Comparison of ENCODE assay signal across 8 mouse cellular contexts in genomic region chr3:88150999-88151364, GRCm38 (mm10). TPM values are rescaled to one million over a fixed set of nuclear protein-coding genes. Genes with fewer than 3 reads are reported as not detected.
DNase-seq lines count a peak whose midpoint lies in the region; ATAC-seq lines count a peak whose summit lies in the region.

No protein-coding gene starts in this region.

- H3K9me3 ChIP-seq in heart, embryonic 12.5 days (replicated peaks): no peaks in the 10 kb centered on the region
- H3K9me3 ChIP-seq in hindbrain, embryonic 14.5 days (ENCODE audit: control insufficient read depth, low read length): no peaks in the 10 kb centered on the region
- H3K9me3 ChIP-seq in midbrain, embryonic 13.5 days: no peaks in the 10 kb centered on the region

- no peak for ATAC-seq in heart, embryonic 12.5 days (ENCODE audit: insufficient number of reproducible peaks, low FRiP score)
- ATAC-seq in activated CD4-positive, CD25-positive, alpha-beta regulatory T cell, adult 4 months: peak; percentile 55
- no peak for ATAC-seq in hindbrain, embryonic 14.5 days (ENCODE audit: low FRiP score)
- ATAC-seq in midbrain, embryonic 13.5 days: 0 out of 2 replicates have a peak, but pooled peaks have one; percentile 3
- no peak for ATAC-seq in cerebellum, adult (ENCODE audit: insufficient number of reproducible peaks, low FRiP score, low TSS enrichment)

- H3K27ac ChIP-seq in heart, embryonic 12.5 days (ENCODE audit: poor library complexity, severe bottlenecking): peak overlapping the region; percentile 100
- H3K27ac ChIP-seq in hindbrain, embryonic 14.5 days: peak overlapping the region; percentile 85
- H3K27ac ChIP-seq in midbrain, embryonic 13.5 days: peak overlapping the region; percentile 91

- H3K36me3 ChIP-seq in heart, embryonic 12.5 days: peaks cover 17% of the 10 kb centered on the region
- peaks cover 5% of the 10 kb centered on the region; the same call in 1 of the 2 replicates for H3K36me3 ChIP-seq in hindbrain, embryonic 14.5 days (replicated peaks; ENCODE audit: control insufficient read depth, insufficient read depth)
- H3K36me3 ChIP-seq in midbrain, embryonic 13.5 days: peaks cover 5% of the 10 kb centered on the region

- H3K9ac ChIP-seq in heart, embryonic 12.5 days: peak overlapping the region; percentile 72
- H3K9ac ChIP-seq in hindbrain, embryonic 14.5 days: peak overlapping the region; percentile 41; the same call in 1 of the 2 replicates
- peak overlapping the region; percentile 32; the same call in 1 of the 2 replicates for H3K9ac ChIP-seq in midbrain, embryonic 13.5 days (replicated peaks)

- WGBS in heart, embryonic 12.5 days: 44% methylated on average over 3 of the region's 3 CpGs
- WGBS in hindbrain, embryonic 14.5 days: 64% methylated on average over 3 of the region's 3 CpGs
- WGBS in midbrain, embryonic 13.5 days: 56% methylated on average over 3 of the region's 3 CpGs

- DNase-seq in heart, postnatal 4 days: no peak
- no peak for DNase-seq in hindbrain, embryonic 14.5 days (ENCODE audit: low spot score)
- no peak for DNase-seq in adrenal gland, adult 2 months
- no peak for DNase-seq in left cerebral cortex, adult 18-20 months (ENCODE audit: low spot score in 2 of 2)

- H3K4me2 ChIP-seq in heart, embryonic 12.5 days: peak overlapping the region; percentile 73
- peak overlapping the region; percentile 6 for H3K4me2 ChIP-seq in hindbrain, embryonic 14.5 days (replicated peaks)
- H3K4me2 ChIP-seq in midbrain, embryonic 13.5 days (replicated peaks): peak overlapping the region; percentile 33

- peak overlapping the region; percentile 36; the same call in 1 of the 2 replicates for H3K4me3 ChIP-seq in heart, embryonic 12.5 days
- no peak overlapping the region for H3K4me3 ChIP-seq in hindbrain, embryonic 14.5 days (replicated peaks; ENCODE audit: low read length)
- no peak overlapping the region for H3K4me3 ChIP-seq in midbrain, embryonic 13.5 days (replicated peaks)

- H3K27me3 ChIP-seq in heart, embryonic 12.5 days (replicated peaks): no peaks in the 10 kb centered on the region
- H3K27me3 ChIP-seq in hindbrain, embryonic 14.5 days (ENCODE audit: control insufficient read depth, insufficient read depth, low read length): no peaks in the 10 kb centered on the region
- H3K27me3 ChIP-seq in midbrain, embryonic 13.5 days: no peaks in the 10 kb centered on the region

- H3K4me1 ChIP-seq in heart, embryonic 12.5 days (replicated peaks): peaks cover 89% of the 10 kb centered on the region
- peaks cover 57% of the 10 kb centered on the region for H3K4me1 ChIP-seq in hindbrain, embryonic 14.5 days (replicated peaks; ENCODE audit: control insufficient read depth, insufficient read depth, low read length)
- H3K4me1 ChIP-seq in midbrain, embryonic 13.5 days (replicated peaks): peaks cover 78% of the 10 kb centered on the region

RNA-seq across cellular contexts. Expression of gene Mef2d, which starts 8.8 kb away (rescaled TPM):
- polyA plus RNA-seq in heart, embryonic 12.5 days (2016; fragmentation: Nextera tagmentation; extraction: Ambion mirVana): 53.5 and 56.6 TPM in 2 replicates
- total RNA-seq in heart, postnatal 4 days (2021): 100 to 1,000 TPM; 115 to 120 TPM
- polyA plus RNA-seq in activated CD4-positive, CD25-positive, alpha-beta regulatory T cell, adult 4 months (2017; shearing (Covaris generic)): 10 to 100 TPM; 24.3 to 24.5 TPM
- polyA plus RNA-seq in hindbrain, embryonic 14.5 days (2014; fragmentation: Nextera tagmentation; extraction: Ambion mirVana): 20.4 and 22.4 TPM in 2 replicates
- polyA plus RNA-seq in midbrain, embryonic 13.5 days (2015; fragmentation: Nextera tagmentation; extraction: Ambion mirVana): 15.1 and 16.9 TPM in 2 replicates
- 100 to 1,000 TPM in 1 of 2 experiments, 10 to 100 TPM in 1; 78.4 to 114 TPM for total RNA-seq in adrenal gland, adult 2 months (2021)
- 173 and 185 TPM in 2 replicates for polyA plus RNA-seq in adrenal gland, adult 2 months (2012; rRNA removed)
- 100 to 1,000 TPM; 210 to 213 TPM for total RNA-seq in left cerebral cortex, adult 18-20 months (2021)

Comparison
In these comparisons a context has a peak if more than half of its experiments do, and no peak if none do; other contexts are left out.
1. ATAC-seq: peak in activated CD4-positive, CD25-positive, alpha-beta regulatory T cell, adult 4 months (single experiment) and midbrain, embryonic 13.5 days (single experiment); none in heart, embryonic 12.5 days (single experiment), hindbrain, embryonic 14.5 days (single experiment) and cerebellum, adult (single experiment).
2. H3K4me2 ChIP-seq: peak in every context shown above with its lines; median percentile 73 in heart, embryonic 12.5 days; 33 in midbrain, embryonic 13.5 days; 6 in hindbrain, embryonic 14.5 days.
3. Peak in every context shown above with its lines, with median percentiles within 50 percentile points of each other: H3K27ac ChIP-seq and H3K9ac ChIP-seq.